Mouse (Mus musculus) liver, embryonic 16.5 days (tissue): ENCODE measurements around the gene Tmem135. TPM values are rescaled to one million over a fixed set of nuclear protein-coding genes. Genes with fewer than 3 reads are reported as not detected.
A peak's percentile ranks its signal among the peaks of the same experiment; 100 is the strongest.

Experiments used
- ATAC-seq: fragments of 200-750 bp; cut with Nextera tagmentation; 2 replicates; pipeline ENCODE4 v1.8.0; 2017; ENCODE audit warnings: low read depth, mild to moderate bottlenecking, moderate number of reproducible peaks, moderate library complexity
- H3K27ac ChIP-seq: fragments of 300-500 bp; sonication (generic); 2 replicates; pipeline ENCODE4 v1.5.1; 2014; ENCODE audit warnings: mild to moderate bottlenecking, low read length
- H3K27me3 ChIP-seq: fragments of 300-500 bp; sonication (generic); 2 replicates; pipeline ENCODE4 v1.6.1; 2014; ENCODE audit warnings: low read depth, low read length, mixed read lengths; ENCODE audit not compliant: control insufficient read depth, insufficient read depth
- H3K36me3 ChIP-seq: fragments of 300-500 bp; sonication (generic); 2 replicates; pipeline ENCODE4 v1.6.1; 2014; ENCODE audit warnings: mild to moderate bottlenecking; ENCODE audit not compliant: control insufficient read depth, insufficient read depth
- H3K4me1 ChIP-seq: fragments of 300-500 bp; sonication (generic); 2 replicates; pipeline ENCODE4 v1.6.1; 2014; ENCODE audit warnings: low read depth, low read length, mixed read lengths; ENCODE audit not compliant: control insufficient read depth
- H3K4me2 ChIP-seq: fragments of 300-500 bp; sonication (generic); 2 replicates; pipeline ENCODE4 v1.6.1; 2014; ENCODE audit warnings: low read depth, low read length, mixed read lengths
- H3K4me3 ChIP-seq: fragments of 300-500 bp; sonication (generic); 2 replicates; pipeline ENCODE4 v1.5.1; 2014; ENCODE audit warnings: low read depth, mild to moderate bottlenecking, low read length
- H3K9ac ChIP-seq: fragments of 300-500 bp; sonication (generic); 2 replicates; pipeline ENCODE4 v1.6.1; 2014; ENCODE audit warnings: low read depth, low read length
- H3K9me3 ChIP-seq: fragments of 300-500 bp; sonication (generic); replicated peaks from 2 replicates; pipeline ENCODE4 v1.6.1; 2016; ENCODE audit warnings: low read length; ENCODE audit not compliant: control insufficient read depth
- WGBS: fragments of 180-500 bp; shearing (Covaris S2); extraction: QIAGEN DNeasy Blood & Tissue Kit; methylation state at CpG from one replicate; pipeline ENCODE4 v1.1.7; 2014; ENCODE audit not compliant: insufficient replicate concordance; 5-methylcytosine and 5-hydroxymethylcytosine counted together
- polyA plus RNA-seq: library from polyadenylated mRNA; unstranded; fragments of >200 nt; fragmentation: Nextera tagmentation; extraction: Ambion mirVana; gene quantifications from 2 replicates; pipeline ENCODE4 v1.2.1, GENCODE M21; 2015

Tmem135 gene
- polyA plus RNA-seq, 1 experiment from 2014 or later = 18.6 TPM

- H3K4me1 ChIP-seq = no peaks in the 10 kb centered on the region; the same call in none of the 2 replicates
- H3K27ac ChIP-seq = no peak overlapping the region
- no peaks in the 10 kb centered on the region for H3K36me3 ChIP-seq
- H3K27me3 ChIP-seq = no peaks in the 10 kb centered on the region
- no peaks in the 10 kb centered on the region for H3K9me3 ChIP-seq
- WGBS = 55% methylated on average over 9 of the region's 9 CpGs
- no peak overlapping the region for H3K4me3 ChIP-seq
- H3K4me2 ChIP-seq = no peak overlapping the region
- no peak for ATAC-seq
- no peak overlapping the region for H3K9ac ChIP-seq
Measured at GRCm38 (mm10) chr7:89433193-89433892, 29.3 kb upstream of the Tmem135 start.

- Histone ChIP-seq H3K4me3 (no peak overlapping the region), H3K4me2 (no peak overlapping the region), H3K36me3 (no peaks in the 10 kb centered on the region), H3K9me3 (no peaks in the 10 kb centered on the region), H3K9ac (no peak overlapping the region), H3K27ac (no peak overlapping the region), H3K4me1 (no peaks in the 10 kb centered on the region; the same call in none of the 2 replicates), H3K27me3 (no peaks in the 10 kb centered on the region)
- 49% methylated on average over 2 of the region's 2 CpGs for WGBS
- ATAC-seq = no peak
Measured at GRCm38 (mm10) chr7:89431185-89431584, 27.2 kb upstream of the Tmem135 start.

DNA sequence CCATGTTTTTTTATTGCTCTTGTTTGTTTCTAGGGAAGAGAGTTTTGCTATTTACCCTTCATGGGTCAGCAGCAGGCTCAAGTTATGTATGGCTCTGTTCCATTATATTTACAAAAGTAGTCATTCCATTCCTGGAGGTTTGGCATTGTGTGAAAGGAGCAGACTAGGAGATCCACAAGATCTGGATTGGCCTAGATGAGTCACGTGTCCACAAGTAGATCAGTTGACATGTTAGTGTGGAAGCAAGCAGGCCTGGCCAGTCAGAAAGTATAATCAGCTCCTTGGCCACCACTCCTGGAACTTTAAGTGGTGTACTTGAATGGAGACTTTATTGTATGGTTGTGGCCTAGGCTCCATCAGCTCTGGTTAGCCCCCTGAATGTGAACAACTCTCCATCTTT is 25.3 kb upstream of the Tmem135 start:
- no peak for ATAC-seq
- Histone ChIP-seq H3K27ac (0 out of 2 replicates have a peak overlapping the region, but pooled peaks have one; percentile 38), H3K4me1 (no peaks in the 10 kb centered on the region; the same call in none of the 2 replicates), H3K4me3 (no peak overlapping the region), H3K9me3 (no peaks in the 10 kb centered on the region), H3K9ac (no peak overlapping the region), H3K36me3 (no peaks in the 10 kb centered on the region), H3K27me3 (no peaks in the 10 kb centered on the region), H3K4me2 (no peak overlapping the region)
- 39% methylated on average over 1 of the region's 1 CpGs for WGBS

GRCm38 (mm10) chr7:89428804-89429203 is 24.8 kb upstream of the Tmem135 start:
- no peak overlapping the region for H3K4me2 ChIP-seq
- ATAC-seq = peak; percentile 76
- H3K27ac ChIP-seq = 0 out of 2 replicates have a peak overlapping the region, but pooled peaks have one; percentile 3
- H3K27me3 ChIP-seq = no peaks in the 10 kb centered on the region
- no peak overlapping the region for H3K4me3 ChIP-seq
- no peaks in the 10 kb centered on the region for H3K36me3 ChIP-seq
- no peak overlapping the region for H3K9ac ChIP-seq
- H3K4me1 ChIP-seq = peaks cover 2% of the 10 kb centered on the region
- 47% methylated on average over 5 of the region's 5 CpGs for WGBS
- H3K9me3 ChIP-seq = no peaks in the 10 kb centered on the region

- WGBS = 18% methylated on average over 5 of the region's 5 CpGs
- no peak for ATAC-seq
- Histone ChIP-seq H3K27me3 (no peaks in the 10 kb centered on the region), H3K4me1 (peaks cover 2% of the 10 kb centered on the region; the same call in 1 of the 2 replicates), H3K9me3 (no peaks in the 10 kb centered on the region), H3K36me3 (no peaks in the 10 kb centered on the region), H3K4me3 (no peak overlapping the region), H3K27ac (no peak overlapping the region), H3K9ac (no peak overlapping the region), H3K4me2 (no peak overlapping the region)
Measured at GRCm38 (mm10) chr7:89427101-89427500, 23.1 kb upstream of the Tmem135 start.

DNA sequence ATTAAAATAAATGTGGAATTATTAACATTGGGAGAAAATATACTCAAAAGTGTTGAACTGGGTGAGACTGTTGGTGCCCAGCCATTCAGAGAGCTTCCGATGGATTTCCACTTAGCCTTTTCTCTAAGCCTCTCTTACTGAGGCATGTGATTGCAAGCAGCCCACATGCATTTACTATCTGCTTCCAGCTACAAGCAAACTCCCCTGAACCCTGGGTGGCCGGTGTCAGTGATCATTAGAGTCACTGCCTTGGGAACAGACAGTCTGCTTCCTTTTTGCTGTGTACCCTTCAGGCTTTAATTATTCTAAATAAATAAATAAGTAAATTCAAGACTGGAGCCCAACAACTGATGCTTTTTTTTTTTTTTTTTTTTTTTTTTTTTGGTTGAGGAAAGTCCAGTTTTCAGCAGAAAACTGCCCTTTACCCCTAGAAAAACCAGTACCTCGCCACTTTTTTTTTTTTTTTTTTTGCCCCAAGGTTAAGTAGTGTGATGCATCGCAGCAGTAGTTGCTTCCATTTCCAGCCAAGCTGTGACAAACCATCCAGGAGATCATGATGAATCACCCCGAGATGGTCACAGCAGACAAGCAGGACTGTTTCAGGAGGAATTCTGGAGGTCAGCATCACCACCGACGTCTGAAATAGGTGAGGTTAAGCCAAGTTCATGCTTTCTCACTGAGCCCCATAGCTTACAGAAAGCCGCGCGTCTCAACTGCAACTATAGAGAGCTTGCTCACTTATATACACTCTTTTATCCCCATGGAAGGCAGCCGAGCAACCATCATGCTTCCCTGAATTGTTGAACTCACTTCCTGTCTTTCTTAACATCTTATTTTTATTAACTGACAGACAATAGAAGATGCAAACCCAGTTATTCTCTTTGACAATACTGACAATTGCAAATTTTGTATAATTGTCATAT is 22.0 kb upstream of the Tmem135 start:
- Histone ChIP-seq H3K9me3 (no peaks in the 10 kb centered on the region), H3K36me3 (no peaks in the 10 kb centered on the region), H3K4me3 (no peak overlapping the region), H3K4me1 (peaks cover 2% of the 10 kb centered on the region; the same call in 1 of the 2 replicates), H3K27me3 (no peaks in the 10 kb centered on the region), H3K9ac (no peak overlapping the region), H3K27ac (no peak overlapping the region), H3K4me2 (no peak overlapping the region)
- ATAC-seq = no peak
- WGBS = 45% methylated on average over 11 of the region's 11 CpGs

DNA sequence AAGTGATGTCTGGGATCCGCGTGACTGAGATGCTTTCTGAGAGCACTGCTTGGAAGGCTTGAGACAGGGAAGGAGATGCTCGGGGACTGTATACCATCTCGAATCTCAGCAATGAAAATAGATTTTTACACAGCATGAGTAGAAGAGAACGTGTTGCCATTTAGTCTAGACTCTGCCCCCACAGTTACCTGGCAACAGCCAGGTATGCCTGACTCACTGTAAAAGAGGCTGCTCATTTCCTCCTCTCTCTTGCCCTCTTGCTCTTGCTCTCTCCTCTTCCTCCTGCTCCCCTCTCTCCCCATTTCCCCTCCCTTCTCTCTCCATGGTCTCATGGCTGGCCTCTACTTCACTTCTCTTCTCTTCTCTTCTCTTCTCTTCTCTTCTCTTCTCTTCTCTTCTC is 20.6 kb upstream of the Tmem135 start:
- H3K4me1 ChIP-seq = peaks cover 2% of the 10 kb centered on the region; the same call in 1 of the 2 replicates
- H3K9me3 ChIP-seq = no peaks in the 10 kb centered on the region
- no peak overlapping the region for H3K27ac ChIP-seq
- no peak overlapping the region for H3K9ac ChIP-seq
- no peak overlapping the region for H3K4me3 ChIP-seq
- H3K27me3 ChIP-seq = no peaks in the 10 kb centered on the region
- no peak for ATAC-seq
- H3K4me2 ChIP-seq = no peak overlapping the region
- H3K36me3 ChIP-seq = no peaks in the 10 kb centered on the region
- WGBS = 65% methylated on average over 5 of the region's 5 CpGs

GRCm38 (mm10) chr7:89423688-89424255 is 19.8 kb upstream of the Tmem135 start:
- Histone ChIP-seq H3K4me2 (no peak overlapping the region), H3K27me3 (no peaks in the 10 kb centered on the region), H3K9ac (no peak overlapping the region), H3K36me3 (no peaks in the 10 kb centered on the region), H3K9me3 (no peaks in the 10 kb centered on the region), H3K4me1 (peaks cover 2% of the 10 kb centered on the region; the same call in 1 of the 2 replicates), H3K27ac (peak overlapping the region; percentile 64; the same call in 1 of the 2 replicates), H3K4me3 (no peak overlapping the region)
- WGBS = 49% methylated on average over 8 of the region's 8 CpGs
- peak; percentile 55 for ATAC-seq
